Mouse (Mus musculus) urinary bladder, adult 18-20 months (tissue): ENCODE measurements around the gene Txn2.

Experiments
- DNase-seq, 2 experiments: peaks; one replicate each; pipeline ENCODE4 v3.0.0; 2022; ENCODE audit warnings: low spot score in 2 of 2, mixed read lengths in 2 of 2

Gene Txn2

DNA sequence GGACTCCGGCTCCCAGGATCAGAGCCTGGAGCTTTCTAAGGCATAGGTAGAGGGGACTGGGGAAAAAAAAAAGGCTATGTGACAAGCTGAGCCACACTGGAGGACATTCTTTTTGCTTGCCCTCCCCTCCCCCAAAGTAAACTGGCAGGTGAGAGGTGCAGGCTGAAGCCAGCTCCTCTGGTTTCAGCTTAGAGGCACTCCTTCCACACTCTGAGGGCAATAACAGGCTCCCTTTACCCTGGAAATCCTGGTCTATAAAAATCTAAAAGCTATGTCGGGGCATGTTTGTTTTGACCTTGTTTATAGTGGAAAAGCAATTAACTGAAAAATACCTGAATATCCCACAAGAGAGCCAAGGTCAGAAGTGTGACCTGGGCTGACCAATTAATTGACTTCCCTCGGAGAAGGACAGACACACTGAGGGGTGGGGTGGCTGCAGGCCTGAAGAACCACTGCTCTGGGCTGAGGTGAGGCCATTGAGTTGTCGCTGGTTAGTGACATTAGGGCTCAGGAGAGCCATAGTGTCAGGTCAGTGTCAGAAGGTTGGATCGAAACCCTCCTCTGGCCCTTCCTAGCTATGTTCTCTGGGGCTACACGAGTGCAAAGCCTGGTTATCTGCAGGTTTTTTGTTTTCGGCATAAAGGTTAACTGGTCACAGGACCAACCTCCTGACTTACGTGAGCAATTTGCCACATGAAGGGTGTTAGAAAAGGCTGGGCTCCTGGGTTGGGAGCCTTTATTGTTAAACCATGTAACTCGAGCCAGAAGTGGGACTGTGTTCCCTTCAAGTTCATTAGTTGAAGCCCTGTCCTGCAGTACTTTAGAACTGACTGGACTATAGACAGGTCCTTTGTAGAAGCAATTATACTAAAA is 20.9 kb downstream of the Txn2 start:
- peak in 1 of 2 experiments; percentile 61 for DNase-seq

DNA sequence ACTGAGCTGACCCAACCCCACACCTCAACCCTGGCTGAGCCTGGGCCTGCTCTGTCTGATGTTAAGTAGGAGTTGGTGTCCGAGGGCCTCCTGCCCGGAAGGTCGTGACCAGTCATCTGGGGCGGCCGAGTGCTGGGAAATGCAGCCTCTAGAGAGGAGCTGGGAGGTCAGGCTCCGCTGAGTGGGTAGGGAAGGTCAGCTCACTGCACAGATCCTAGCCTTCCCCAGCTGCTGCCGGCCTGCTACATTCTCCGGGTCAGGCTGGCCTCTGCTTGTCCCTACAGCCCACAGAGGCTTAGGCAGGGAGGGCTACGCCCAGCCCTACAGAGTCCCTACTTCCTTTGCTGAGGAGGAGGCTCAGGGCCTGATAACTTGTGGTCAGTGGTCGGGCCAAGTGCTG is 22.3 kb downstream of the Txn2 start:
- DNase-seq: no peak

DNA sequence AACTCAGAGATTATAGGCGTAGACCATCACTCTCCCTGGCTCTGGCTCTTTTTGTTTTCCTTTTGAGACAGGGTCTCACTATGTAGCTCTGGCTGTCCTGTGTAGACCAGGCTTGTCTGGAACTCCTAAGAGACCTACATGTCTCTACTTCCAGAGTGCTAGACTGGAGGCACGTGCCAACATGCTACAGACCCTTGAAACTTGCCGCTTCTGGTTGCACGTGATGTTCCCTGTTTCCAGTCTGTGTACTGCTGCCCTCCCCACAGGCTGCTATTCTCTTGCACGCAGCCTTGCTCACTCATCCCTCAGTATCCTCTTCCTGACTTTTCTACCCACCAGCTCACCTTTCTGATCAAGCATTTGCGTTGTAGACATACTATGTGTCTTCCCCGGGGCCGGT is 22.7 kb downstream of the Txn2 start:
- DNase-seq: no peak

DNA sequence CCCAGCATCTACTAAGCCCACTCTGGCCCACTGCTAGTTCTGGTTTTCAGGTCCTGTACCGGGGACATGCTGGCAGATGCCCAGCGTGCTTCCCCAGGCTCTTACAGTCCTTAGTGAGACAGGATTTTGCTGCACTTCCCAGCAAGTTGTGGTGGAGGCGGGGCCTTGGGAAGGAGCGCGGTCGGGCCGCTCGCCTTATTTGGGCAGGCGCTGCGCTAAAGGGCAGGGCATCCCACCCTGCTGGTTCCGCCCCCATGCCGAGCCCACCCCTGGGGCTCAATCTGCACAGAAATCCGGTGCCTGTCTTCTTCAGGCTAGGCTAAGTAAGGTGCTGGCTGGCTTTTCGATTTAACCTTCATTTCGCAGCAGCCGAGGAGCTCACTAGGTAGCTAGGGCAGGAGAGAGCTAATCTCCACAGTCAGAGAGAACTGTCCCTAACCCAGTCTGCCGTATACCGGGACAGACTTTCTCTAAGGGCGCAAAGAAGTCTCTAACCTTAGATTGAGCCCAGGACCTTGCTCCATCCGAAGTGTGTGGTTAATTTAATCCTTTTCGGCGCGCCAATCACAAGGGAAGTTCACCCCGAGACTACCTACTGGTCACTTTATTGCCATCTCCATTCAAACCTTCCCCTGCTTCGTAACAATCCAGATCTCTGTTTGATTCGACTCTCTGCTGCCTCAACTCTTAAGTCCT is 23.4 kb downstream of the Txn2 start:
- DNase-seq: peak; percentile 74 to 76

DNA sequence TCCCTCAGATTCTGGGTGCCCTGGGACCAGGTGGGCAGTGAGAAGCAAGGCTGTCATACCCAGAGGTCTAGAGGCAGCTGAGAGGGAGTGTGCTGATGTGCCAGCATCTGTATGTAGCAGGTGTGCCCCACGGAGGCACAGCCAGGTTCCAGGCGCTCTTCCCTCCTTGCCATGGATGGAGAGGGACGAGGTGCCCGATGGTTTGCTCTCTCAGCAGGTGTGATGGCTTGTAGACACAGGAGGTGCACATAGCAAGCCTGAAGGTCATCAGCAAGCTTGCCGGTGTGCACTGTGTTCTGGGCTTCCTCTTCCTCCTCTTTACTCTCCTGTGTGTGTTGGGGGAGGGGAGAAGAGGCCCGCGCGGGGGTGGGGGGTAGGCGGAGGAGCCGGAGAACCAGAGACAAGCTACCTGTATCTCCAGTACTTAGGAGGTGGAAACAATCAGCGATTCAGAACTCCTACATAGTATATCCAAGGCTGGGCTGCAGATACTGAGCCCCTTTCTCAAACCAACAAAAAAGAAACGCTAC is 24.4 kb downstream of the Txn2 start:
- no peak for DNase-seq

DNA sequence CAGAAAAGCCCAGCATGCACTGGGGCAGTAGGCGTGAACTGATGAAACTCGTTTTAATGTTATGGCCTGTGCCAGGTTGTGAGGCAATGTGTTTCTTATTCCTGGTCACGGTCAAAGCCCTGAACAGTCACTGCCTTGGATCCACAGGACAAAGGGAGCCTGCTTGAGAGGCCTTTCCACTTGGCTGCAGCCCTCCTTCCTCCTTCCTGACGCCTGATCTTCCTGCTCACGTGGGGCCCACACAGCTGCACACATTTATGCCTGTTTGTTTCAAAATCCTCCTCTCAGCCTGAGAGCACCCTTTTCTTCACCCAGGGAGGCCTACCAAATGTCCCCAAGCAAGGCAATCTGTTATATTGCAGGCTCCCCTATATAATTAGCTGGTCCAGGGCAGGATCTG is 25.6 kb downstream of the Txn2 start:
- DNase-seq: no peak

DNA sequence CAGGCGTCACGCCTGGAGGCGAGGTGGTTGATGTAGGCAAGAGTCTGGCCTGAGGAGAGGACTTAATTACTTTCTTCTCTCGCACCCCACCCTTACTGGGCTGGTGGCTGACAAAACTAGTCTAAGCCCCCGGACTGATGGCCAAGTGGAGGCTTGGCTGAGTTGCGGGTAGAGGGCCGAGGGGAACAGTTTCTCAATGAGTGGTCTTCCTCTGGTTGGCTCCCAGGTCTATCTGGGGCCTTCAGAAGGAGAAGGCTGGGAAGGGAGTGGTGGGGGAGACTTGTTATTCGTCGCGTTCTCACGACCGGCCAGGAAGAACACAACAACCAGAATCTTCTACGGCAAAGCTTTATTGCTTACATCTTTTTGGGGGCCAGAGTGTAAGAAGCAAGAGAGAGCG is 33.9 kb downstream of the Txn2 start:
- DNase-seq: no peak

DNA sequence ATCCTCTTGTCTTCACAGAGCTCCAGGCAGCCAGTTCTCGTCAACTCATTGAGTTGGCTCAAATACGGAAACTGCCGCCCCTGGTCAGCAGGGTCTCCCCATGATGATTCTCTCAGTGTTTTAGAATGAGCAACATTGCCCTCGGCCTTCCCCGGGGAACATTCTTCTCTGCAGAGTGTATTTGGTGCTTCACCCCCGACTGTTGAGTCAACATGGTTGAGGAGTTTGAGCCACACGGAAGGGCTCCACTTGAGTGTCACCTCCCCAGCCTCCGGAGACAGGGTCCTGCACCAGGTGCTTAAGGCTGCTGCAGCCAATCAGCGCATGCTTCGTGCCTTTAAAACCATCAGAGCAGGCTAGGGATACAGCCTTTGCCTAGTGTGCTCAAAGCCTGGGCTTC is 35.5 kb downstream of the Txn2 start:
- no peak for DNase-seq

DNA sequence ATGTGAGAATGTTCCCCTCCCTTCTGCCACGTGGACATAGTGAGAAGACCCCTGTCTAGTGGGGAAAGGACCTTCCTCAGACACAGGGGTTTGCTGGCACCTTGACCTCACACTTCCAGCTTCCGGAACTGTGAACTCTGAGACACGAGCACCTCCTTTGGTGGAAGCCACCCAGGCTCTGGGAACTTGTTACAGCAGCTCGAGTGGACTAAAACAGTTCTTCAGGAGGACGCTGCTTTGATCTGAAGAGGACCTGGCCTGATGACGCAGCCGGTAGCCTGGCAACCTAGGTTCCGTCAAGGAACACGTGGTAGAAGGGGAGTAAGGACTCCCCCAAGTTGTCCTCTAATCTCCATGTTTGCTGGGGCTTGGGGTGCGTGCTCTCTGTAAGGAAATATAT is 36.4 kb downstream of the Txn2 start:
- no peak for DNase-seq

DNA sequence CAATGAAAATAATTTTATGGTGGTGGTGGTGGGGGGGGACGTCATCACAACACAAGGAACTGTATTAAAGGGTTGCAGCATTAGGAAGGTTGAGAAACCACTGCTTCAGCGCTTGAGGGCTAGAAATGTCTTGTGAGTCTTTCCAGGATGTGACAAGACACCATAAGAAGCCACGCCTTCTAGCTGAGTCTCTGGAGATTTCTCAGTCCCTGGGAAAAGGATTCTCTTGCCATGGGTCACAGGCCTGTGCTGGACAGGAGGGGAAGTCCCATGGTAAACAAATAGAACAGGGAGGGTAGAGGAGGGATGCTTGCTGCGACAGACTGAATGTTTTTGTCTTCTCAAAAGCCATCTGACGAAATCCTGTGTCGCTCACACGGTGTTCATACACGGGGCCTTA is 37.0 kb downstream of the Txn2 start:
- no peak for DNase-seq

DNA sequence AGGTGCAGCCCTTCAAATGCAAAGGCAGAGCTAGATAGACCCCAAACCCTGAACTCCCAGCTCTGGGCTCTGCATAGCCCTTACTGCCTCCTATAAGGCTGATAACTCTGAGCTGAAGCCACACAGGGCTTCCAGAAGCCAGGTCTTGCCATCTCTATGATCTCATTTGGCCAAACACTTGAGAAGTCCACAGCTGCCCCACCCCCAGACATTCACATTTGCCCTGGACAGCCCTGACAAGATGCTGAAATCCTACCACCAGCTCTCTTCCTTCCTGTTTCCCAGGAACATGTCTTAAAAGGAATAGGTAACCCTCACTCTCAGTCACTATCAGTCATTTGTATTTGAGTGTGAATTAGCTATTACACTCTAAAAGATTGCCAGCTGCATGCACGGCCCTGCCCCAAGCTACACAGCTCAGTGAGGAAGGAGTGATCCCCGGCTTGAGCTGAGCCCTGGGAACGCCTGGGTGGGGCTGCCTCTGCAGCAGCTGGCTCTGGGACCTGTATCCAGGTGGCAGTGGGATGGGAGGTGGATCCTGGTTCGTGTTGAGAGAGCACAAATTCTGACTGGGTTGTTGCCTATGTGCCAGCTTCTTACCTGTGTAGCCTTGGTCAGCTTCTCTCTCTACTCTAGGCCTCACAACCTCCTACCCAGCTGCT is 38.9 kb downstream of the Txn2 start:
- no peak for DNase-seq

DNA sequence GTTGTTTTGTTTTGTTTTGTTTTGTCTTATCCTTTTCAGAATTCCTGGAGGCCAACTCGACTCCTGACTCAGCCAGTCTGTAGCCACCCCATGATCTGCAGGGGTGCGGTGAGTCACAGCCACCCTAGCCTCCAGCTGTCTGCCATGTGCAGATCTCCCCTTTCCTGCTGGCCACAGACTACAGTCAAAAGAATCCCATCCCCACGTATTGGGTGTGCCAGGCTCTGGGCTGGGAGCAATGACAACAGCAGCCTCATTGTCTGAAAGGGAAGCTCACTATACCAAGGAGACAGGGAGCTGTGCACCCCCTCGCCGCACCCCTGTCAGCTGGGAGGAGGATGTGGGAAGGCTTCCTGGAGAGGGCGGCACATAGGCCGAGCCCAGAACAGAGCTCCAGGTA is 40.5 kb downstream of the Txn2 start:
- DNase-seq: no peak

DNA sequence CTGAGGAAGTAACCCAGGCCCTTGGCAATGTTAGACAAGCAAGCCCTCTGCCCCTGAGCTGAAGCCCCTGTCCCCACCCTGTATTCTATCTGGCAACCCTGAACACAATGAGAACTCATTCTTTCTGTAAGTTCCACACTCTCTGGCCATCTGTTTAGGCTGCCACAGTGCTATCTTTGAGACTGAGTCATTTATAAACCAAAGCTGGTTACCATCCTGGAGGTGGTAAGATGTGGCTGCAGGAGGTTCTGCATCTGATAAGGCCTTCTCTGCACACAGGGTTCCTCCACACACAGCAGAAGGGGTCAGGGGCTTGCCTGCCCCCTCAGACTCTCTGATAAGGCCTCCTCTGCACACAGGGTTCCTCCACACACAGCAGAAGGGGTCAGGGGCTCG is 41.7 kb downstream of the Txn2 start:
- no peak for DNase-seq

DNA sequence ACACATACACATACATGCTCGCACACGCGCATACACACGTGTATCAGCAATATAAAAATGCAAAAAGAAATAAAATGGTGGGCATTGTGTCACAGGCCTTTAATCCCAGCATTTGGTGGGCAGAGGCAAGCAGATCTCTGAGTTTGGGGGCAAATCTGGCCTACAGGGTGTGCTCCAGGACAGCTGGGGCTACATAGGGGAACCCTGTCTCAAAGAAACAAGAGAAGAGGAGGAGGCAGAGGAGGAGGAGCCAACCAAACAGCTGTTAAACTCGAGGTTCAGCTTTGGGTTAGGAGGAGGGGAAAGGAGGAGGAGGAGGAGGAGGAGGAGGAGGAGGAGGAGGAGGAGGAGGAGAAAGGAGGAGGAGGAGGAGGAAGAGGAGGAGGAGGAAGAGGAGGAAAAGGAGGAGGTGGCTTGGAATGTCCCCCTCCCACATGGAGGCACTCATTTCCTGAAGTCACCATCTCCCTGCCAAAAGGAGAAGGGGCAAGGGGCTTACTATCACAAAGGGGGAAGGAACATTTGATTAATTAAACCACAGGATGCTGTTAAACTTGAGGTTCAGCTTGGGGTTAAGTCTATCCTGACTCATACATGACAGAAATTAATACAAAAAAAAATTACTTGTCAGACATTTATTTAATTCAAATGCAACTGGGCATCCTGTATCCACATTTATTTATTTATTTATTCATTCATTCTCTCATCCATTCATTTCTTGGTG is 42.3 kb downstream of the Txn2 start:
- no peak for DNase-seq

DNA sequence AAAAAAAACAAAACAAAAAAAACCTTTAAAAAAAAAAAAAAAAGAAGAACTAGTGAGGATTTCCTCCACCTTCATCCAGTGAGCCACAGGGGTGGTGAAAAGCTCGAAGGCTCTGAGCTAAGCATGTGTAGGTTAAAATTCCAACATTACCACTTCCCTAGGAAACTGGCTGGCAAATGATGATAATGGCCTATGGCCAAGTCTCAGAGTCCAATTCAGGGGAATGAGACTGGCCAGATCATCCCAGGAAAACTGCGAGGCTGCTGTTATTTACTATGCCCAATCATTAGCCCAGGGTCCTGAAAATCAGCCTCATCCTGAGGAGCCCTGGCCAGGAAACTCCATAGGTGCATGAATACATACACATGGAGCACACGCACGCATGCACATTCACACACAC is 42.9 kb downstream of the Txn2 start:
- DNase-seq: no peak

DNA sequence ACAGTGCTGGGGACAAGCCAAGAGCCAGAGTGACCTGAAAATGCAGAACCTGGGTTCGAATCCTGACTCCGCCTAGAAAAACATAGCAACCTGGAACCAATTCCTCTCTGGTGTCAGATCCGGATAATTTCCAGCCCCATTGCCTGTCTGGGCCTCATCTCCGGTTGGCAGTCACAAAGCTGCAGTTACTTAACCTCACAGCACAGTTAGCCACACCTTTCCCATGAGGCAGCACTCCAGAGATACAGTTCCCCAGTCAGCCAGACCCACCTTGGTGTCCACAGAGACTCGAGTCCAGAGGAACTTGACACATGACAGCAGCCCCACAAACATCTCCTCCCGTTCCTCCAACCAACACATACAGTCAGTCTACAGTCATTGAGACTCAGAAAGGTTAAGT is 43.6 kb downstream of the Txn2 start:
- no peak for DNase-seq

DNA sequence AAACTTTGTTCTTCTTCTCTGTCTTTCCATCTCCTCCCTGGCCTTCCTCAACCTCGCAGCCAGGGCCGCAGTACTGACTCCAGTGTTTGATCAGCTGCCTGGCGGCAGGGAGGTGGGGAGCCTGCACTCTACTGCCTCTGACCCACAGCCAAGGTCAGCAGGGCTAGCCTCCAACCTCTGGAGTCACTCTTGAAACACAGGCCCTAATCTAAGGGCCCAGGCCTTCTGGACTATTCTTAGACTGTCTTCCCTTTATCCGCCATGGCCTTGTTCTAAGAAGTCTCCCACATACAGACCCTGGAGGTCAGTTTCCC is 45.2 kb downstream of the Txn2 start:
- DNase-seq: no peak

DNA sequence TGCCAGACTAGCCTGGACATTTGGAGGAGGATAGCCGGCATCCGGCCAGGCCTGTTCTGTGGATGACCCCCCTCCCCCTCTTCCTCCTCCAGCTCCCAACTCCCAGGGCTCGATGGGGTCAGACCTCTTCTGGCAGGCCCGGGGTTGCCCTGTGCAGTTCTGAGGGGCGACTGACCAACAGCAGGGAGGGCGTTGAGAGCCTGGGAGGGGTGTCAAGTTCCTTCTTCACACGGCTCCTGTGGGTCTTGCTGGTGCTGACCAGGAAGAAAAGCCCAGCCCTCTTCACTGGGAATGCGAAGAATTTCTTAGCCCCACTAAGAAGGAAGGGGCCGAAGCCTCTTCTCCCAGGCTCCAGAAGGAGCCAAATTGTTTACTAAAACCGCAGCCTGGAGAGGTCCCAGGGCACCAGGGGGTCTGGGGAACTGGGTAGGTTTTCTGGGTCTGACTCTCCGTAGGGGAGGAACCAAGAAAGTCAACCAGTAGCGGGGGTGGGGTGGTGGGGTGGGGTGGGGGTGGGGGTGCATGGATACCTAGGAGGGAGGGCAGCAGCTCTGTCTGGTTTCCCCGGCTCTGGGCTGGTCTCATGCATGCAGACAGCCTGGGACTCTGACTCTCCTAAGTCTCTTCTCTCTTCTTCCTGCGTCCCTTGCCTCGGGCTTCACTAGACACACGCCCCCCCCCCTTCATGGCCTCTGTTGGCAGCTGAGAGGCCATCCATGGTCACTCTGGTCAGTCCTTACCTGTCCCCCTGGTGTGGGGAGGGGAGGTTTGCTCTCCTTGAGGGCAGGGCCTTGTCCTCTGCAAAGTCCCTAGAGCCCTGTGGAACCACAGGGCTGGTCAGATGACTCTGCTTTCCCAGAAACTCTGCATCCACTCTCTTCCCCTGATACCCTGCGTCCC is 45.8 kb downstream of the Txn2 start:
- DNase-seq: no peak

DNA sequence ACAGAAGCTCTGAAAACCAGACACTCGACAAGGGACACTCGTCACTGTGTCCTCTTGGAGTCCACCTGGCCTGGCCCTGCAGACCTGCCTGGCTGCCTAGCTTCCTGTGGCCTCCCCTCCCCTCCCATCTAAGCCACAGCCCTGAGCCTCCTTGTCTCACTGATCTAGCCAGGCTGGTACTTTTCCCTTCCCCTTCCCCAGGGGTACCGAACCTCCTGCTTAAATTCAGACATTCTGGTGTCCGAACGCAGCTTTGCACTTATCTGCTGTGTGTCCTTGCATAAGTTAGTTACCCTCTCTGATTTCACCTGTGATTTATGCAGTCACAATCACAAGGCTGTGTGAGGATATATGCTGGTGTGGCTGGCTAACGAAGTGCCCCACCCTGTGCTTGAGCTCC is 46.5 kb downstream of the Txn2 start:
- DNase-seq: no peak

DNA sequence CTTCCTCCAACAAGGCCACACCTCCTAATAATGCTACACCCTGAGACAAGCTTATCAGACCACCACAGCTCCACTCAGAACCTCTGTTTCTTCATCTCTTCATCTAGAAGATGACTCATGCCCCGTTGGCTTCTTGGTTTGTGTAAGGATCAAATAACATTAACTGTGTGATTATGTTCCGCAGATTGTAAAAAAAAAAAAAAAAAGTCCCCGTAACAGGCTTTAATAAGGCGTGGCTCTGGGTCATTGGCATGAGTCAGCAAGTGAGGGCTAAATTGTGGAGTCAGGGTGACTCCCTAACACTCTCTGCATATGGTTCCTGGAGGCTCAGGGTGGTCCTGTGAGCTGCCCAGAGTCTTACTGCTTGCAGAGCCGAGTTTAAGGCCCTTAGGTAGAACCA is 47.1 kb downstream of the Txn2 start:
- DNase-seq: peak in 1 of 2 experiments; percentile 39

DNA sequence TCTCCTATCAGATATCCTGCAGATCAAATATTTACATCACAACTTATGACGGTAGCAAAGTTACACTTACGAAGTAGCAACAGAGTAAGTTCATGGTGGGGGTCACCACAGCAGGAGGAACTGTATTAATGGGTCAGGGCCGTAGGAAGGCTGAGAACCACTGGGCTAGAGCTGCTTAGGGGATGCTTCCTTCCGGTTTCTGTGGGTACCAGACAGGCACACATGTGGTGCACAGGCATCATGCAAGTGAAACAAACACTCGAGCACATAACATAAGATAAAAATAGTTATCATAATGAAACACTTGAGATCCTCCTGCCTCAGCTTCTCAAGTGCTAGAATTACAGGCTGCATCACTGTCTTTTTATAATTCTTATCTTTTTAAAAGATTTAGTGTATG is 48.1 kb downstream of the Txn2 start:
- DNase-seq: no peak
